Mouse (Mus musculus) gastrocnemius, postnatal 36 days (tissue): Measurements from ENCODE around the gene Zfhx3. TPM values are rescaled to one million over a fixed set of nuclear protein-coding genes. Genes with fewer than 3 reads are reported as not detected.

Source experiments
- DNase-seq, 2 experiments: peaks; one replicate each; pipeline ENCODE4 v3.0.0; 2022
- intact Hi-C: fragments of 180-260 bp; cut with DNase I; formaldehyde crosslinking; loops from one replicate; pipeline ENCODE4 v1.15.1; 2025
- total RNA-seq, 2 experiments: library from RNA; stranded (reverse); gene quantifications; 2 replicates each; pipeline ENCODE4 v1.2.3; 2021

The Zfhx3 gene
- total RNA-seq, 2 experiments from 2014 or later, result 12.7 to 13.4 TPM

DNA sequence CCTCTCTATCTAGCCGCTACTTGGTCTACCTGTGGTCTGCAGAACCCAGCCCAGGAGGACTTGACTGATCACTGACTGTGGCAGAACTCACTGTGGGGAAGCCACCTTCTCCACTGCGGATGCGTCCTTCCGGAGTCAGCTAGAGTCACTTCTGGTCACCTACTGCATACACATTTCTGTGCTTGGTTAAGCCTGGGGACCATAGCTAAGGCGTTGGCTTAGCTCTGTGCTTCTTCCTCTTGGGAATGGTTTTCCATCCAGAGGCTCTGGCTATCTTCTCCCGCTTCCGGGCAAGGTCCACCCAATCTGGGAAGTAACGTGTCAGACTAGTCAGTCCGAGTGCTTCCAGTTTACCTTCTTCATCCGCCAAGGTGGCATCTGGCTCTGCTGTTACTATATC is 56.4 kb downstream of the Zfhx3 start:
- intact Hi-C loops, result no loop called here
- no peak for DNase-seq

DNA sequence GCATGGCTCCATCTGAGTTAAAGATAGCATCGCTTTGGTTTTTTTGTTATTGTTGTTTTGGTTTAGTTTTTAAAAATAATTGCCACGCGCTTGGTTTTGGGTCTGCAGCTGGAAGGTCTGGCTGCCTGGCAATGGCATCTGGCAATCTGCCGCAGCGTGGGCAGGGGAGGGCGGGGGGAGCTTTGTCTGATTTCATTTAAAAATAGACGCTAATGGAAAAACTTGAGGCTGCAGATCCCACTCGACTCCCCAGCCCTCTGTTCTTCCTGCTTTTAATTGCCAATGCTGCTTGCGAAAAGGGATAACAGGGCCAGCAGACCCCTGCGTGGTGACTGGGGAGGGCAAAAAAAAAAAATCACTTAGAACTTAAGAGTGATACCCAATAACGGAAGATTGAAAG is 69.1 kb downstream of the Zfhx3 start:
- no peak for DNase-seq

DNA sequence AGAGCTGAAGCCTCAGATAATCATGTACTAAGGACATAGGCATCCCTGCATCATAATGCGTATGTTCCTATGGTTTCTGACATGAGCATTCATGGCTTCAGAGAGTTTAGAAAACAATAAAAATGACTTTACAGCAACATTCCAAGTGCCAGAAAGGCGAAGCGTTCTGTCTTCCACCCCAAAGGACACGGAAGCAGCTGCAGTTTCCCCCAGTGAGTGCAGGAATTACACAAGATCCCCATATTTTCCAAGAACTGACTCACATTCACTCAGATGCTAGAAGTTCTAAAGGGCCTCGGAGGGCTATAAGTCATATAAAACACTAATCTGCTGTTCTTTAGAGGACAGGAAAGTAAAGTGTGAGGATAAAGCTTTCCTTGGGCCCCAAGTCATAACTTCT is 75.3 kb downstream of the Zfhx3 start:
- DNase-seq, result no peak
- intact Hi-C loops, result no loop called here

More for the DNA sequence above, 69.1 kb downstream of the Zfhx3 start:
- intact Hi-C loops, result no loop called here

DNA sequence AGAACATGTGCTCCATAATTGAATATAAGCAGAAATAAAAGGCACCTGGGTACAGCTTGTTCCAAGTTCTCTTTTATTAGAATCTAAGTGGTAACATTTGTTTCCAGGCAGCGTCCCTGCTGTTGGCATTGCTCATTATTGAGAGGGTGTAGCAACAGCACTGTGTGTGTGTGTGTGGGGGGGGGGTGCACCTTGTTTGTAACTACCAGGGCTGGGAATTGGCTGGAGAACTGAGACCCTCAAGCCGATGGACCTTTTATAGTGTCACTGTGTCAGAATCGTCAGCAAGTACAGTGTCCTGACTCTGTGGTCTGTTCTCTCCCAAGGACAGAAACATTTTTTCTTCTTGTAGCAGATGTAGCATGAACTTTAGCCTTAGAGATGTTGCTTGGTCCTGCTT is 77.2 kb downstream of the Zfhx3 start:
- no peak for DNase-seq
- intact Hi-C loops, result no loop called here

DNA sequence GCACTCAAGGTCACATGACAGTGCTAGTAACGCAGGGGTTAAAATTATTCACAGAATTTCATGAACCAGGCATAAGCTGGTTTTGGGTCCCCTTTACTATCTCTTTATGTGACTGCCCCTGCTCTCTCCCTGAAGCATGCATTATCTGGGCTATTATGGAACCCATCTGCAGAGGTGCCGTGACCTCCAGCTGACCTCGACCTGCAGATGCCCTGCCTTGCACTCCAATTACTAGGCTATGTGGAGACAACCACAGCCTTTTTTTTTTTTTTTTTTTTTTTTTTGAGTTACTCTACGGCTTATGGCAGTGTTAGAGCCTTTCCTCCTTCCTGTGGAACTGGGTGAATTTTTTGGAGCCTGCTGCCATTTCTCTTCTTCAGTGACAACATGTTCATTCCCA is 80.0 kb downstream of the Zfhx3 start:
- intact Hi-C loops, result no loop called here
- no peak for DNase-seq

DNA sequence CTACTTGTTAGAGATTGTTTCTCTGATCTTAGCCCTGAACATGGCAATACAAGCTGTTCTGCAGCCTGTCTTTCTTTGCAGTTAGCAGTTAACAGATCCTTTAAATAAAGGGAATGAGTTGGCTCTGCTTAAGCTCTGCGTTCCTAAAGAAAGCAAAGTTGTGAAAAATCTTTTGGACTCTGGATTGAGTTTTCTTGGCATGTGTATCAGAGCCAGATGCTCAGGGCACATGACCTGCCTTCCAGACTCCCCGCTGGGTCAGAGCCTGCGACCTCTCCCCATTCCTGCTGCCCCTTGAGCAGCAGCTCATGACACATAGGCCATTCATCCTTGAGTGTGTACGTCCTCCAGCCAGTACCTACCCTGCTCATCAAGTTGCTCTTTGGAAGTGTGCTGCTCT is 81.9 kb downstream of the Zfhx3 start:
- DNase-seq, result no peak
- intact Hi-C loops, result no loop called here

DNA sequence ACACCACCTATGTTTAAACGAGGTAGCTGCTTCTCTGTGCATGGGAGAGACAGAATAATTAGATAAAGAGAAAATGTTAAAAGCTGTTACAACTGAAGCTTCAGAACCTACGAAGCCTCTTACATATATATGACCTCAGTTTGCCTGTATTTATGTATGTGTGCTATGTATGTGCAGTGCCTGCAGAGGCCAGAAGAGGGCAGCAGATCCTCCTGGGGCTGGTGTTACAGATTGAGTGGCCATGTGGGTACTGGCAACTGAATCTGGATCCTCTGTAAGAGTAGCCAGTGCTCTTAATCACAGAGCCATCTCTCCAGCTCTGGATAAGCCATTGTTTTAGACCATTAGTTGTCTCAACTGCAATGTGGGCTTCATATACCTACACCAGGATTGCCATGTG is 82.8 kb downstream of the Zfhx3 start:
- intact Hi-C loops, result no loop called here
- DNase-seq, result no peak

DNA sequence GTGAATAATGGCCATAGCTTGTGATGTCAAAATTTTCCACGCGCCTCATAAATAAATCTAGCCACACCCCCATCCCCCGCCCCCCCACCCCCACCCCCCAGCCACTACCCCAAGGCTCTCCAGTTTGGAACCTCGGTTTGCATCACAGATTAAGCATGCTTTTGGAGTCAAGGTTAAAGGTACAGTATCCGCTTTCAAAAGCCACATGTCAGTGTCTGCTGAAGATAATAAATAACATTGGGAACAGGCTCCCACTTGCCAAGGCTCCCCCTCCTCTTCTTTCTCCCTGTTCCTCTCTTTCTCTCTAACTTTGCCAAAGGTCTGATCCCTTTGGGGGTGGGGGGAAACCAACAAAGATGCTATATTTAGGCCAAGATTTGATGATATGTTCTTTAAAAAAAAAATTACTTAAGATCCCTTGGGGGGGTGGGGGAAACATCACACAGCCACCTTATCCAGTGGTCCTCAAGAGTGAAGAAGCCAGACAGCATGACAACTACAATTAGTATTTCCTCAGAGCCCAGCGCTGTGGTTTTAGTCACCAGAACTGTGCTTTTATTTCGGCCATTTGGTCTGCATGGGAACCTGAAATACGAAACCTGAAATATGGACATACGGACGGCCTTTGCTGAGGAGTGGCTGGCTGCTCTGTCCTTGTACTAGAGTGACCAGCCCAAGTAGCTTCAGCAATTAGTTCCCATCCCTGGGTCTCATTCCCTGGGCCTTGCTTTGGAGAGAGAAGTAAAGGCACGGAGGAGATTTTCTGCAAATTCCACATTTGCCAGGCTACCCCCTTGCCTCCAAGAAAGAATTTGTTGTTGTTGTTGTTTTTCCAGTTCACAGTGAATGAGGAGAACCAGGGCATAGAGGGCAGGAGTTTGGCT is 84.4 kb downstream of the Zfhx3 start:
- DNase-seq, result no peak
- intact Hi-C loops, result no loop called here

DNA sequence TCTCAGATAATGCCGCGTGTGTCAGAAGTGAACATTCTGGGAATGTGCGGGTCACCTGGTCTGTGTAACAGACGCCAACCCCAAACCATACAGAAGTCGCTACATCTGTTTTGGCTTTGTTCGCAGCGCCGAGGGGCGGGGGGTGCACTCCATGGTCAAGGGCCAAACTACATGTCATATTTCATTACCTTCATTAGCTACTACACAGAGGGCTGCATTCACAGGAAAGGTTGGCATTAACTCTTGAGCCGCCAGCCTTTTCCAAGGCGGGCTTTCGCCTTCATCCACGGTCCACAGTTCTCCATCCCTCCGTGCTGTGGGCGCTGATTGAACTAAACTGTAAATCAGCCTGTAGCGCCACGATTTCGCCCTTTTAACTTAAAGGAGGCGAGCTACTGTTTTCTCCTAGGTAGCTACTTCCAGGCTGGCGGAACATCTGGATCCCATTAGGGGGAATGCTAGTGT is 85.1 kb downstream of the Zfhx3 start:
- intact Hi-C loops, result no loop called here
- DNase-seq, result no peak

DNA sequence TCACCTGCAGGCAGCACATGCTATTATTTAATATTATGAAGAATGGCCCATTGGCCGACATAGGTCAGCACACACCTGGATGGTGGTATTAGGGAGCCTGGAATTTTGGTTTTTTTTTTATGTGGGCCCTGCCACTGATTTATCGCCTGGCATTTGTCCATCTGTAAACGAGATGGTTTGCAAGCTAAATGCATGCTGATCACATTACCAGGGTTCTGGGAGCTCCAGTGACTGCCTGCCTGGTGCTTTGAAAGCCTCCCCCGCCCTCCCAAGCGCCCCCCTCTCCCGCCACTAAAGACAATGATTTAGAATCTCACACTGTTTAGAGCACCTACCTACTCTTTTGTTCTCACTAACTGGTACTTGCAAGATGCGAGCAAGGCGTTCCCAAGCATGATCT is 86.0 kb downstream of the Zfhx3 start:
- no peak for DNase-seq
- intact Hi-C loops, result no loop called here

DNA sequence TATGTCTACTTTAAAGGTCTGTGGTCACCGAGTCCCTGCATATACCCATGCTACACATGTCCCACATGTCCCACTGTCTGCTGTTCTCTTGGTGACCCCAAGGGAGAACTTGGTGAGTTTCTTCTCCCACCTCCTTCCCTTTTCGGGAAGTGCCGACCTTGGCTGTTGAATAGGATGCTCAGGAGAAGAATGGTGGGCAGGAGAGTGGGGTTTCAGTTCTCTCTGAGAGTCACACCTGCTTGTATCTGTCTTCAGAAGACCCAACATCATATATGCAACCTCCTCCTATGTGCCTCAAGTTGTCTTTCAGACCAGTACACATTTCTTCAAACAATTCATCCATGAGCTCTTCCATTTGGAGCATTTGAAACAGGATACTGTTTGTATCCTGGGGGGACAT is 88.7 kb downstream of the Zfhx3 start:
- intact Hi-C loops, result no loop called here
- DNase-seq, result no peak

DNA sequence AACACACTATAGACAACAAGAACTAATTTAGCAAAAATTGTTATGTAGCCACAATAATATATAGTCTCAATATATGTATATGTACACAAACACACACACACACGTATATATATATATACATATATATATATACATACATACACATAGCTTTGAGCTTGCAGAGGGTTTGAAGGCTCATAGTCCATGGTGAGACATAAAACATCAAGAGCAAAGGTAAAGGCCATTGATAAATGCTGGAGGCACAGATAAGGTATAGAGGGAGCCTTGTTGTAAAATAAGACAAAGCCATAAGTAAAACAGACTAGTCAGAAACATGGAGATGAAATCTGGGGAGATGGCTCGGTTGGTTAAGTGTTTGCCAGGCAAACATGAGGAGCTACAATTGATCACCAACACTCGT is 91.6 kb downstream of the Zfhx3 start:
- no peak for DNase-seq
- intact Hi-C loops, result no loop called here

DNA sequence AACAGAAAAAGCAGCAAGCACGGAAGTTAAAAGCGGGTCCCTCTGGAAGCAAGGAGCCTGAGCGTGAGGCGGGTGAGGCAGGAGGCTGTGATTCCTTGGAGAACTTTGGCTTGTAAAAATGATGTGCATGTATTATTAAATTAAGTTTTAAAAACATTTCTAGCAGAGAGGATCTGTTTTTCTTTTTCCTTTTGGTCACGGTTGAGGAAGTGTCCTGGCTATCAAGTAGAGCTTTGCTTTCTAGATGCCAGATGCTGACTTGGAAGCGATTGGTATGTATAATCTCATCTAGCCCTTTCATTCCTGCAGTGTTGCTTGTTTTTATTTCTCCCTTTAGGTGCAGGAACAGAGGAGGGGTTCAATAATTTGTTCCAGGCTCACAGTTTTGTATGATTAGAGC is 92.3 kb downstream of the Zfhx3 start:
- DNase-seq, result no peak
- intact Hi-C loops, result no loop called here

DNA sequence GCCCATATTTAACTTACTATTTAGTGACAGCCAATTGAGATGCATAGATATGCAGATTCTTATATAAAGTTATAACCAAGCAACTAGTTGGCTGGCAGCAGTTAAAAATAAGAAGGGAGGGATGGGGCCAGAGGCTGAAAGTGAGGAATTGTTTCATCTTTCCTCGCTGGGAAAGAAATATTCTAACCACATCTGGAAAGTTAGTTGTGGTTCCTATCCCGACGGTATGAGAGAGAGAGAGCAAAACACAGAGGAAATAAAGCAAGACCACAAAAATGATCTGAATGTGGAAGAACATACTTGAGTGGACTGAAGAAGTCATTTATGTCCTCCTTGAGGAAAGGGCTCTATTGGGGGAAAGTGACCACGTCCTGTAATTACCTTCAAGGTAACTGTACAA is 101.2 kb downstream of the Zfhx3 start:
- no peak for DNase-seq
- intact Hi-C loops, result no loop called here

DNA sequence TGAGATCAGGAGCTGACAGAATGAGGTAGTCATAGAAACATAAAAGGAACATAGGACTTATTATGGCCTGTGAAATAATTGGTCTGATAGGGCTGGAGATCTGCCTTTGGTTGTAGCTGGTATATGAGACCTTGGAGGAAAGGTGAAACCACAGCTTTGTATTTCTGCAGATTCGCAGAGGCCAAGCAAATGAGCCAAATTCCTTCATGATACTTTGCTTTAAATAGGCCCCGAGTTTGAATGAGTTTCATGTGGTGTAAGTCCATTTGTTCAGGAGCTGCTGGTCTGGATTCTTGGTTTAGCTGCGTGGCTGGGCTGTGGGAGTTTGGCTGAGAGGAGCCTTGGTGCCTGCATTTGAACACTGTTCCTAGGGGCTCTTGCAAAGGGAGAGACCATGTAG is 101.7 kb downstream of the Zfhx3 start:
- intact Hi-C loops, result no loop called here
- DNase-seq, result no peak

DNA sequence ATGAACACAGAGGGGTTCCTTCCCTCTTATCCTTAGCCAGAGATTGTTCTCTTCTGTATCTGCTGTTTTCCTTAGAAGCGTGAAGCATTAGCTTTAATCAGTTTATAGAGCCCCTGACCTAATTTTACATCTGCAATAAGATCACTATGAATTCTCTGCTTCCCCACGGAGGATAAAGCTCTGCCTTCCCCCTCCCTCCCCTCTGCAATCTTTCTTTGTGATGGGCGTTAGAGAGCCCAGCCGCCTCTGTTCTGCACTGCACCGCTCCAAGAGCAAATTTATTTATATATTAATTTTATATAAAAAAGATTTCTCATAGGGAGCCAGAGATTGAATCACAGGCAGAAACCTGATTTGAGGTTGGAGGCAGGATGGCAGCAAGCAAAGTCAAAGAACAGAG is 113.8 kb downstream of the Zfhx3 start:
- intact Hi-C loops, result no loop called here
- no peak for DNase-seq

DNA sequence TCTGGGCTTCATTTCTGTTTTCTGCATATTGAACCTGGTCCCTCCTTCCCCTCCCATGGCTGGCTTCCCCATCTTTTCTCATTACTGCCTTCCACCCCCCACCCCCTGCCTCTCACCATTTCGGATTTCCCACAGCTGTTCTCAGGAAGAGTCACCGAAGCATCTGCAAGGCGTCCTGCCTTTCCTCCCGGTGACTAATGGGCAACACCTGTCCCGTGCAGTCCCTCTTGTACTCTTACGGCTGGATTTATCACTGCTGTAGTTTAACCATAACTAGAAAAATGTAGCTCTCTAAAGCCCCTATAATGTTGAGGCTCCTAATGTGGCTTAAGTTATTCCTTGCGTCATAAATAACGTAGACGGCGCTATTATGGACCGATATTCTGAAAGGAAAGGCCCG is 119.5 kb downstream of the Zfhx3 start:
- no peak for DNase-seq
- intact Hi-C loops, result no loop called here

DNA sequence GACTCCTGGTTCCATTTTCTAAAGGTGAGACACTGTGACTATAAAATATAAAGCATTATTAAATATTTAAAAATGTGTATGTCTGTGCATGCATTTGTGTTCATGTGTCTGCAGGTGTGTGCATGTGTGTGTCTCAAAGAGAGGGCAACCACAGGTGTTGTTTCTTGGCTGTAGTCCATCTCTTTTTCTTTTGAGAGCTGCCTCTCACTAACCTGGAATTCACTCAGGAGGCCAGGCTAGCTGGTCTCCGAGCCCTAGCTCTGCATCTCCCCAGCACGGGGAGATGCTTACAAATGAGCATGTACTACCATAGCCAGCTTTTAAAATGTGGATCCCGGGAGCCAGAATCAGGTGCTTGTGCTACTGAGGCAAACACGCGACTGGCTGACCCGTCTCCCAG is 124.7 kb downstream of the Zfhx3 start:
- no peak for DNase-seq
- intact Hi-C loops, result no loop called here

DNA sequence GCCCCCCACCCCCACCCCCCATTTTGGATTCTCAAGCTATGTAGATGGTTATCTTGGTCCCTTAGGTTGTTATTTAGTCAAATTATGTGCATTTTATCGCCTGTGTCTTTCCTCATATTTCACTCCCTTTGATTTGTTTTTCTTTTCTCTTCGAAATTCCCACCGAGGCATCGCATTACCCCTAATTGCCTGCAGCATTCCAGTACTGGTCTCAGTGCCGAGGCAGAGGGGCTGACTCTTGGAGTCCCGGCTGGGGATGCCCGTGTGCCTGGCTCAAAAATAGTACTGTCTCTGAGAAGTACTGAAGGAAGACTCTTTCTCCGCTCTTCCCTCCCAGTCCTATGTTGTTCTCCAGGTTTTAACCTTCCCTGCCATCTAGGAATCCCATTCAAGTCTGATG is 125.8 kb downstream of the Zfhx3 start:
- DNase-seq, result no peak
- intact Hi-C loops, result no loop called here

DNA sequence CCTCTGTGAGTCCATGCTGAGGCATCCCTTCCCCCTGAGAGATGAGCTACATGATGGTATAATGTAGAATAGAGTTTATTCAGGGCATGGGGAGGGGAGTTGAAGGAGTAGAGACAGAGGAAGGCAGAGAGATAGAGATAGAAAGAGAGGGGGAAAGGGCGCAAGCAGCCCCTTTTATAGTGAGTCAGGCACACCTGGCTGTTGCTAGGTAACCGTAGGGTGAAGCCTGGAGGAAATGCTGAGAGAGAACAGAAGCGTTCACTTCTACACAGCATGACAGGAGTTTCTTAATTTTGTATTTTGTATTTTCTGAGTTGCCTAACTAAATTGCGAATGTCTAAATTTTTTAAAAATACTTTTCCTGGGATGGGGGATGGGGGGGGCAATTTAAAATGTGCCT is 128.0 kb downstream of the Zfhx3 start:
- no peak for DNase-seq
- intact Hi-C loops, result no loop called here

DNA sequence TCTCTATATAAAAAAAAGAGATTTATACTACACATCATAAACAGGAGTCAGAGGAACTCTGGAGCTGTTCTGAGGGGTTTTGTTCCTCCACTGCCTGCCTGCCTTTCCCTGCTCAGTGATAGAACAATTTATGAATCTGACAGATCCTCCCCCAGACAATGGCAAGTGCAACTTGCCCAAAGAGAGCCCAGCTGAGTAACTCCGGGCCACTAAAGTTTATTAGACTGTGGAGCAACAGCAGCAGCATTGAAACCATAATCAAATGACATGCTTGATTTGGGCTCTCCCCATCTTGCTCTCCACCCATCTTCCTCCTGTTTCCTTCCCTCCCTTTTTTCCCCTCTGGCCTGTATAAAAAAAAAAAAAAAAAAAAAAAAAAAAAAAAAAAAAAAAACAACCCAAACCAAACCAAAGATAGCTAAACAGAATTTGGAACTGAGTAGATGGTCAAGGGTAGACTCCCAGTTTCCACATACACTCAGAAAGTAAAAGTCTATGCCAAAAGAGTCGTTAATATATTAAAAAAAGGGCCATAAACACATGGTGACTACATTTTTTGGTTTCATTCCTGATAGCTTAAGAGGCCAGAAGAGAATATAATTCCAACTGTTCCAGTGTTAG is 129.8 kb downstream of the Zfhx3 start:
- intact Hi-C loops, result no loop called here
- DNase-seq, result no peak

DNA sequence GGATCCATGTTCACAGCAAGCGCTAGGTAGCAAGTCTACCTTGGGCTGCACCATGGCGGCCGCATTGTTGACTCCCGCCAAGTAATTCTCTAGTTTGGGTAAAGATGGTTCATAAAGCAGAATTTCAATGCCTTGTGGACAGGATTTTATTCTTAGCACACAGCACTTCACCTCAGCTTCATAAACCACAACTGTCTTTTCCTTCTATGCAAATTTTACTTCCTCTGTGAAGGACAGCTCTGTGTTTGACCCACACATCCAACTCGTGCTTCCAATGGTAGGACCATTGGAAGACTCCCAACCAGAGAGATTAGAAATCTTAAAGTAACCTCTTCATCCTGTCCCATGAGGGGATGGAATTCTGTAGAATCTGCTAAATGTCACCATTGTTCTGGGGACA is 130.4 kb downstream of the Zfhx3 start:
- no peak for DNase-seq
- intact Hi-C loops, result no loop called here
